Mouse (Mus musculus): ENCODE results near the gene Gm21988. TPM values are rescaled to one million over a fixed set of nuclear protein-coding genes. Genes with fewer than 3 reads are reported as not detected.

Gm21988 gene
- 9.0 and 9.5 TPM in 2 replicates for polyA plus RNA-seq (2015; fragmentation: Nextera tagmentation; extraction: Ambion mirVana)

DNA sequence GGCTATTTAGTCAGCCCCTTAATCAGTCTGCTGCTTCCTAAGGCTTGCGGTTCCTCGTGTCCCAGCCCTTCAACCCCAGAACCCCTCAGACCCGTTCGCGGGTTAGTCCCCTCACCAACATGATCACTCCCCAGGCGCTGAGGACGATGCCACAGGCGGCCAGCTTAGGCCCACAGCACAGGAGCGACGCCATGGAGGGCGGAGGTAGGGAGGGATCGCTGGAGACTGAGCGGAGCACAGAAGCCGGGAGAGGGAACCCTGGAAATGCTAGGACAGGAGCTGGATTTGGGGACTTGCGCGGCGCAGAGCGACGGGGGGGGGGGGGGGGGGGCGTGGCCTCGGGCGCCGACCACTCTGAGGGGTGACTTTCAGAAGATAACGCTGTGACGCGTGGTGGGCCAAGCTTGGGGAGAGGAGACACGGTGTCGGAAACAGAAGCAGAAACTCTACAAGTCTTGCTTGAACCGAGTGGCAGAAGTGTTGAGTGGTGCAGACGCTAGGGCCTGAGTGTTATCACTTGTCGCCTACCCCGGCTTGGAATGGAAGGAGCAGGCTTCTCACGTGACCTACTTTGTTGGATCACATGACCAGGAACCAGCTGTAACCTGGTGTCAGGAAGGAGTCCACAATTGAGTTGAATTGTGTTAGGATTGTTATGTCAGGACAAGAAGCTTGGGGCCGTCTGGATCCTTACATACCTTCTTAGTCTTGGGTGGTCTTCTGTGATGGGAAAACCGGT lies at the start of gene Gm21988, which contains the start of gene Rnasek:
Gm21988 (minus strand) TSS at position 290 of the 739 bp plus-strand sequence.
Rnasek (minus strand) TSS at position 302 of the 739 bp plus-strand sequence.
- peaks cover 4% of the 10 kb centered on the region for H3K27me3 ChIP-seq (replicated peaks)
- peak within 1 kb of the TSS; percentile 72 for H3K4me3 ChIP-seq
- under 1% methylated on average over 28 of the region's 35 CpGs for WGBS
- H3K9me3 ChIP-seq, result no peaks in the 10 kb centered on the region
- H3K4me1 ChIP-seq, result peaks cover 34% of the 10 kb centered on the region
- H3K27ac ChIP-seq (replicated peaks), result peak within 1 kb of the TSS; percentile 93
- peak; percentile 37 for ATAC-seq (ENCODE audit: extremely low read depth, insufficient number of reproducible peaks, low FRiP score, low TSS enrichment)
- H3K4me2 ChIP-seq, result peak within 1 kb of the TSS; percentile 77
- H3K36me3 ChIP-seq, result peaks cover 15% of the 10 kb centered on the region
- H3K9ac ChIP-seq, result peak within 1 kb of the TSS; percentile 95

DNA sequence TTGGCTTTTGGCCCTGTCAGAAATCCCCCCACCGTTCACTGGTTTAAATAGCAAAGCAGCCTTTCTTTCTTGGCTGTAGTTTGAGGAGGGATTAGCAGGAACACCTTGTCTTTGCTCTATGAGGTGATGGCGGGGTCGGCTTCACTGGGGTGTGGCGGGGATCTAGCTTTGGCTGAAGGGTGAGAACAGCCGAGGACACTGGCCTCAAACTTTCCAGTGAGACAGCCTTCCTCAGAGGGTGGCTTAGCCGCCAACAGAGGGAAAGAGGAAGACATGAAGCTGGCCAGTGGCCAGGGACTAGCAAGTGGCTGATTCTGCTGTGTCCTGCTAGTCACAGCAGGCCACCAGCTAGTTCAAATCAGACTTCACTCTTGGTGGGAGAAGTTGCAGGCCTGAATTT lies 49.6 kb upstream of the Gm21988 start:
- no peaks in the 10 kb centered on the region for H3K9me3 ChIP-seq
- 26% methylated on average over 6 of the region's 6 CpGs for WGBS
- ATAC-seq (ENCODE audit: extremely low read depth, insufficient number of reproducible peaks, low FRiP score, low TSS enrichment), result no peak

DNA sequence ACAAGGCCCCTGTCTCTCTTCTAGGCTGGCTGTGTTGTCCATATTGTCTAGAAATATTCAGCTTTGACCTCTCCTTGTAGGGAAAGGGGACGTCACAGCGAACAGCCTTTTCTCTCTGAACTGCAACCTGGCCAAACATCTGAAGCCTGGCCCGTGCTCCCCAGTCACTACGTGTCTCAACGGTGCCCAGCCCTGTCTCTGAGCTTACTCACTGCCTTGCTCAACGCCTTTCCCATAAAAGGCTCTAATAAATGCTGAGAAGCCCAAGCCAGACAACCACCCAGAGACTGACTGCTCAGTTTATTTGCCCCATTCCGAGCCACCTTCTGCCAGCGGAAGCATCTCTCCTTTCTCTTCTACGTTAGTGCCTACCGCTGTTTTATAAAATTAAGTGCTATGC lies 48.5 kb upstream of the Gm21988 start:
- Histone ChIP-seq H3K4me2 (no peak overlapping the region), H3K27me3 (replicated peaks) (no peaks in the 10 kb centered on the region), H3K9me3 (no peaks in the 10 kb centered on the region), H3K4me1 (peaks cover 12% of the 10 kb centered on the region; the same call in 1 of the 2 replicates), H3K36me3 (no peaks in the 10 kb centered on the region), H3K9ac (no peak overlapping the region), H3K27ac (replicated peaks) (no peak overlapping the region), H3K4me3 (no peak overlapping the region)
- no peak for ATAC-seq (ENCODE audit: extremely low read depth, insufficient number of reproducible peaks, low FRiP score, low TSS enrichment)
- 79% methylated on average over 10 of the region's 10 CpGs for WGBS

More for the DNA sequence above, 49.6 kb upstream of the Gm21988 start:
- no peaks in the 10 kb centered on the region for H3K27me3 ChIP-seq (replicated peaks)
- peak overlapping the region; percentile 39 for H3K27ac ChIP-seq (replicated peaks)
- no peak overlapping the region for H3K4me2 ChIP-seq
- peaks cover 12% of the 10 kb centered on the region; the same call in 1 of the 2 replicates for H3K4me1 ChIP-seq
- H3K36me3 ChIP-seq, result no peaks in the 10 kb centered on the region
- no peak overlapping the region for H3K4me3 ChIP-seq
- H3K9ac ChIP-seq, result no peak overlapping the region

DNA sequence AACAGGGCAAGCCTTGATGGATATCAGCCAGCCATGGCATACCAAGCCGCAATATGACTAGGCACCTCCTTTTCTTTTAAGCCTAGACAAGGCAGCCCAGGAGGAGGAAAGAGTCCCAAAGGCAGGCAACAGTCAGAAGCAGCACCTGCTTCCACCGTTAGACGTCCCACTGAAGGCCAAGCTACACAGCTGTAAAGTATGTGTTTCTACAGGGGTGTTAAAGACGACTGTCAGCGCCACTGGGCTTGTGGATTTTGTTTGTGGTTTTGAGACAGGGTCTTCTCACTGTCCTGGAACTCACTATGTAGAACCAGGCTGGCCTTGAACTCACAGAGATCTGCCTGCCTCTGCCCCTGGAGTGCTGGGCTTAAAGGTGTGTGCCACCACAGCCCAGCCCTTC lies 46.1 kb upstream of the Gm21988 start:
- Histone ChIP-seq H3K36me3 (no peaks in the 10 kb centered on the region), H3K27ac (replicated peaks) (no peak overlapping the region), H3K4me3 (no peak overlapping the region), H3K4me2 (no peak overlapping the region), H3K9me3 (no peaks in the 10 kb centered on the region), H3K9ac (no peak overlapping the region), H3K4me1 (peaks cover 10% of the 10 kb centered on the region; the same call in 1 of the 2 replicates), H3K27me3 (replicated peaks) (no peaks in the 10 kb centered on the region)
- ATAC-seq (ENCODE audit: extremely low read depth, insufficient number of reproducible peaks, low FRiP score, low TSS enrichment), result no peak
- WGBS, result 52% methylated on average over 5 of the region's 5 CpGs

DNA sequence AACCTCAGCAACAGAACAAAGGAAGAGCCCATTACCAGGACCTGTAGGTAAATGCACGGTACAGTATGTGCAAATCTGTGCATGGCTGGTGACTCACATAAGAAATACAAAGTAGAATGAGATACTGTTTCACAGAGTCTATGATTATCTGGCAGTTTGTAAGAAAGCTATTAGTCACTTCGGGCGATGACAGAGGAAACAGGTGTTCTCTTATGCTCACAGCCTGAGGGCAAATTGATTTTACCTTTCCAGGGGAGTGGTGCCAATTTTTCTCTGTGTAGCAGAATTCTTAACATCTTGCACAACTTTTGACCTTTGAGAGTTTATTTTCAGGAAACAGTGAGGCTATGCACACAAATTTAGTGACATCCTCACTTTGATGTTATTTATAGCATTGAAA lies 45.1 kb upstream of the Gm21988 start:
- no peak overlapping the region for H3K4me3 ChIP-seq
- ATAC-seq (ENCODE audit: extremely low read depth, insufficient number of reproducible peaks, low FRiP score, low TSS enrichment), result no peak
- H3K36me3 ChIP-seq, result no peaks in the 10 kb centered on the region
- 67% methylated on average over 3 of the region's 3 CpGs for WGBS
- H3K9ac ChIP-seq, result no peak overlapping the region
- H3K27me3 ChIP-seq (replicated peaks), result no peaks in the 10 kb centered on the region
- peaks cover 17% of the 10 kb centered on the region; the same call in 1 of the 2 replicates for H3K4me1 ChIP-seq
- no peak overlapping the region for H3K4me2 ChIP-seq
- H3K9me3 ChIP-seq, result no peaks in the 10 kb centered on the region
- no peak overlapping the region for H3K27ac ChIP-seq (replicated peaks)

DNA sequence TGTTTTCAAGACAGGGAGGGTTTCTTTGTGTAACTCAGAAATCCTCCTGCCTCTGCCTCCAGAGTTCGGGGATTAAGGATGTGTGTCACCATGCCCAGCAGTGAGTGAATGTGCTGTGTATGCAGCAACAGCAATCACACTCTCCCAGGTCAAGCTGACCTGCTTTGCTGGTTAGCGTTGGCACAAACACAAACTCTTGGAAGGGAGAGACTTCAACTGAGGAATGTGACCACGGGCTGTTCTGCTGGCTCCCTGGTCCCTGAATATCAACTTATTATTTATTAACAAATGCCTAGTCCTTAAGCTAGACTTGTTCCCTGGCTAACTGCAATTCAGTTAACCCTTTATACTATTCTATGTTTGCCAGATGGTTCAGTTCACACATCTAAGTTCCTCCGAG lies 44.0 kb upstream of the Gm21988 start:
- Histone ChIP-seq H3K9me3 (no peaks in the 10 kb centered on the region), H3K4me2 (no peak overlapping the region), H3K4me1 (peaks cover 8% of the 10 kb centered on the region; the same call in 1 of the 2 replicates), H3K36me3 (no peaks in the 10 kb centered on the region), H3K9ac (no peak overlapping the region), H3K27ac (replicated peaks) (no peak overlapping the region), H3K4me3 (no peak overlapping the region), H3K27me3 (replicated peaks) (no peaks in the 10 kb centered on the region)
- no peak for ATAC-seq (ENCODE audit: extremely low read depth, insufficient number of reproducible peaks, low FRiP score, low TSS enrichment)
- 69% methylated on average over 4 of the region's 4 CpGs for WGBS

DNA sequence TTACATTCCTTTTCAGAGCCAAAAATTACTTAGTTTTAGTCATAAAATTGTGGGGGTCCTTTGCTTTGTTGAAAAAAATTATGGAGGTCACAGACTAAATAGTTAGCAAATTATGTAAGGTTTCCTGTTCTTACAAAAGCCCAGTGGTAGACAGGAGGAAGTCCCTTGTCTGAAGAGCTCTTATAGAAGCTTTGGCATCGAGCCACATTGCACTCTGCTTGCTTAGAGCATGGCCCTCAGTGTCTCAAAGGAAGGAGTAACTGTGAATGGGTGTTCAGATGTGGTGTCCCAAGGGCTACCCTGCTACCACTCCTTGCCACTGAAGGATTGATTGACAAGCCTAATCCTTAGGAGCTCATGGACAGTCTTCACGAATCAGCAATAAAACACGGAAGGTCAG lies 40.8 kb upstream of the Gm21988 start:
- Histone ChIP-seq H3K4me2 (no peak overlapping the region), H3K27me3 (replicated peaks) (no peaks in the 10 kb centered on the region), H3K9me3 (no peaks in the 10 kb centered on the region), H3K4me1 (peaks cover 8% of the 10 kb centered on the region; the same call in 1 of the 2 replicates), H3K9ac (no peak overlapping the region), H3K4me3 (no peak overlapping the region), H3K36me3 (no peaks in the 10 kb centered on the region), H3K27ac (replicated peaks) (peak overlapping the region; percentile 67; the same call in 1 of the 2 replicates)
- no peak for ATAC-seq (ENCODE audit: extremely low read depth, insufficient number of reproducible peaks, low FRiP score, low TSS enrichment)
- WGBS, result 61% methylated on average over 3 of the region's 3 CpGs

DNA sequence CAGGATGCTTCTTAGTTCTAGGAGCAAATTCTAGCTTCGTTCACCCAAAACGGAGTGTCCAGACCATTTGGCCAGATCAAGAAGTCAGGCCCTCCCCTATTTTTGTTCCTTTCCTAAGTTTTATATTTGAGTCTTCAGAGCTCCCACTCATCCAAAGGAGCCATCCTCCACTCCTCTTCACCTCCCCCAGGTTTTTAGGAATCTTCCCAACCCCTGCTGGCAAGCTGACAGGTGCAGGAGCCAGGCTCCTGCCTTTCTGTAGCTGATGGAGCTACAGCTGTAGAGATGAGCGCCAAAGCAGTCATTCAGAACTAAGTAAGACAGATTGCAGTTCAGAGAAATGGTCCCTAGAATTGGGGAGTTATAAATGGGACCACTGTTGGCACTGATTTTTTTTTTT lies 39.3 kb upstream of the Gm21988 start:
- 73% methylated on average over 3 of the region's 3 CpGs for whole genome bisulfite sequencing
- Histone ChIP-seq H3K27ac (replicated peaks) (no peak overlapping the region), H3K4me2 (no peak overlapping the region), H3K36me3 (no peaks in the 10 kb centered on the region), H3K27me3 (replicated peaks) (no peaks in the 10 kb centered on the region), H3K4me1 (peaks cover 8% of the 10 kb centered on the region; the same call in 1 of the 2 replicates), H3K4me3 (no peak overlapping the region), H3K9me3 (no peaks in the 10 kb centered on the region), H3K9ac (no peak overlapping the region)
- ATAC-seq (ENCODE audit: extremely low read depth, insufficient number of reproducible peaks, low FRiP score, low TSS enrichment), result no peak

DNA sequence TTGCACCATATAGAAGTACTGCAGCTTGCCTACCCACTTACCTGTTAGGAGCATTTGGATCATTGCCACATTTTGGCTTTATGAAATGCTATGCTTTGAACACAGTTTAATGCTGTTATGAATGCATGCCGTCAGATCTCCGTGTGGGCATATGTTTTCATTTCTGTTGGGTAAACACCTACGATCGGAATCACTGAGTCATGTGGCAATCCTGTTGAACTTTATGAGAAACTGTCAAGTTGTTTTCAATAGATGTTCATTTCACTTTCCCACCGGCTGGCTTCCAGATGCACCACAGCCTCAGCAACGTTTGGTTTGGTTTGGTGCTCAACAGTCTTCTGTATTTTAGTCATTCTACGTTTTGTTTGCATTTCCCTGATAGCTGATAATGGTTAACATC lies 32.0 kb upstream of the Gm21988 start:
- Histone ChIP-seq H3K27ac (replicated peaks) (no peak overlapping the region), H3K9ac (no peak overlapping the region), H3K4me3 (no peak overlapping the region), H3K9me3 (no peaks in the 10 kb centered on the region), H3K27me3 (replicated peaks) (no peaks in the 10 kb centered on the region), H3K4me2 (no peak overlapping the region), H3K4me1 (peaks cover 2% of the 10 kb centered on the region), H3K36me3 (no peaks in the 10 kb centered on the region)
- ATAC-seq (ENCODE audit: extremely low read depth, insufficient number of reproducible peaks, low FRiP score, low TSS enrichment), result no peak
- WGBS, result 76% methylated on average over 7 of the region's 7 CpGs

DNA sequence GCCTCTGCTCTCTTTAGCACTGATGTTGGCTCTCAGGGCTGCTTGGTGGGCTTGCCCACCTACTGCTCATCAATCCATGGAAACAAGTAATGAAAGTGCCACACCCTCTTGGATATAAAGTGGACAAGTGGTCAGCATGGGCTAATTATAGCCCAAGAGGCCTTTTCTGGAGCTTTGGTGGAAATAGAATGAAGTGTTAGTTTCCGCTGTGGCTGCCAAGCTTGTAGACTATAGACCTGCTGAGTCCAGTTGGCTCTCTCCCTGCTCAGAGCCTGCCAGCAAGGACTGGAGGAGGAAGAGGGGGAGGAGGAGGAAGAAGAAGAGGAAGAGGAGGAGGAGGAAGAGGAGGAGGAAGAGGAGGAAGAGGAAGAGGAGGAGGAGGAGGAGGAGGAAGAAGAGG lies 26.8 kb upstream of the Gm21988 start:
- no peak for ATAC-seq (ENCODE audit: extremely low read depth, insufficient number of reproducible peaks, low FRiP score, low TSS enrichment)
- Histone ChIP-seq H3K27ac (replicated peaks) (peak overlapping the region; percentile 50; the same call in 1 of the 2 replicates), H3K27me3 (replicated peaks) (peaks cover 5% of the 10 kb centered on the region; the same call in 1 of the 2 replicates), H3K36me3 (no peaks in the 10 kb centered on the region), H3K4me3 (no peak overlapping the region), H3K4me2 (no peak overlapping the region), H3K4me1 (peaks cover 18% of the 10 kb centered on the region), H3K9me3 (no peaks in the 10 kb centered on the region), H3K9ac (no peak overlapping the region)
- WGBS, result 52% methylated on average over 1 of the region's 1 CpGs

DNA sequence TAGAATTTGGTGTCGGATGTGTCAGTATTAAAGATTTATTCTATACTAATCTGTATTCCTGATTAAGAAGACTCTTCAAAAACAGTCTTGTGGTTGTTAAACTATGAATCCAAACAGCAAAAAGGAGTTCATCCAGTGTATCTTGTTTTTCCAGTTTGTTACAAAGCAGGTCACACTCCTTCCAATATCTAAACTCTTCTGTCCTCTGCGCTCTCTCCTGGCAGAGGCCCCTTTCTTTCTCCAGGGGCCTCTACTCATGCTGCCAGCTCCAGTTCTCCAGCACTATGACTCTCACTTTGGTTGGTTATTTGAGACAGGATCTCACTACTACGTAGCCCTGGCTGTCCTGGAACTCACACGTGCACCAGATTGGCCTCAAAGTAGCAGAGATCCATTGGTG lies 26.2 kb upstream of the Gm21988 start:
- peaks cover 5% of the 10 kb centered on the region; the same call in 1 of the 2 replicates for H3K27me3 ChIP-seq (replicated peaks)
- peak overlapping the region; percentile 50; the same call in 1 of the 2 replicates for H3K27ac ChIP-seq (replicated peaks)
- H3K4me3 ChIP-seq, result no peak overlapping the region
- ATAC-seq (ENCODE audit: extremely low read depth, insufficient number of reproducible peaks, low FRiP score, low TSS enrichment), result no peak
- peaks cover 3% of the 10 kb centered on the region; the same call in 1 of the 2 replicates for H3K9me3 ChIP-seq
- H3K36me3 ChIP-seq, result no peaks in the 10 kb centered on the region
- no peak overlapping the region for H3K9ac ChIP-seq
- H3K4me2 ChIP-seq, result no peak overlapping the region
- WGBS, result 63% methylated on average over 4 of the region's 4 CpGs
- peaks cover 18% of the 10 kb centered on the region for H3K4me1 ChIP-seq

Data from heart, embryonic 13.5 days (tissue).